Mouse (Mus musculus): ENCODE measurements around the gene Mypn. TPM values are rescaled to one million over a fixed set of nuclear protein-coding genes. Genes with fewer than 3 reads are reported as not detected.

Gene Mypn
- polyA plus RNA-seq, 2 experiments = 0.03 to 0.05 TPM

- no peak overlapping the region for H3K9ac ChIP-seq (replicated peaks)
- DNase-seq (ENCODE audit: low read depth in 3 of 3, low spot score in 3 of 3) (no peak), ATAC-seq (ENCODE audit: insufficient read depth) (no peak)
- H3K27ac ChIP-seq = no peak overlapping the region
- no peak for TF ChIP-seq CTCF (IDR thresholded peaks at IDR 0.05; ENCODE audit: low read depth)
- TF ChIP-seq EP300 (IDR thresholded peaks at IDR 0.05; ENCODE audit: low read depth) = no peak
- WGBS (ENCODE audit: insufficient replicate concordance) = 29% methylated on average over 5 of the region's 5 CpGs
- H3K4me2 ChIP-seq (ENCODE audit: low read depth) = no peak overlapping the region
- no peak overlapping the region for H3K4me3 ChIP-seq (ENCODE audit: insufficient read depth in 1 of 2, low read depth in 2 of 2, low read length in 2 of 2)
- H3K9me3 ChIP-seq (ENCODE audit: control insufficient read depth, low read length) = no peaks in the 10 kb centered on the region
- no peaks in the 10 kb centered on the region for H3K36me3 ChIP-seq (replicated peaks; ENCODE audit: control insufficient read depth, insufficient read depth, low read depth)
- H3K4me1 ChIP-seq (replicated peaks; ENCODE audit: control insufficient read depth in 2 of 2, insufficient read depth in 2 of 2, low read length in 1 of 2) = no peaks in the 10 kb centered on the region
- H3K27me3 ChIP-seq (ENCODE audit: control insufficient read depth, insufficient read depth, low read length) = no peaks in the 10 kb centered on the region
These were observed 27.9 kb upstream of the Mypn start for GRCm38 (mm10) chr10:63231630-63232029.

- H3K36me3 ChIP-seq (replicated peaks; ENCODE audit: control insufficient read depth, insufficient read depth, low read depth) = no peaks in the 10 kb centered on the region
- no peaks in the 10 kb centered on the region for H3K9me3 ChIP-seq (ENCODE audit: control insufficient read depth, low read length)
- H3K27me3 ChIP-seq (ENCODE audit: control insufficient read depth, insufficient read depth, low read length) = no peaks in the 10 kb centered on the region
- H3K27ac ChIP-seq = no peak overlapping the region
- no peak overlapping the region for H3K9ac ChIP-seq (replicated peaks)
- ATAC-seq (ENCODE audit: insufficient read depth) = no peak
- H3K4me1 ChIP-seq (replicated peaks; ENCODE audit: control insufficient read depth in 2 of 2, insufficient read depth in 2 of 2, low read length in 1 of 2) = no peaks in the 10 kb centered on the region
- 21% methylated on average over 4 of the region's 5 CpGs for WGBS (ENCODE audit: insufficient replicate concordance)
- DNase-seq (ENCODE audit: low read depth in 3 of 3, low spot score in 3 of 3) = no peak
- TF ChIP-seq EP300 (IDR thresholded peaks at IDR 0.05; ENCODE audit: low read depth) (no peak), CTCF (IDR thresholded peaks at IDR 0.05; ENCODE audit: low read depth) (no peak)
- H3K4me3 ChIP-seq (ENCODE audit: insufficient read depth in 1 of 2, low read depth in 2 of 2, low read length in 2 of 2) = no peak overlapping the region
- no peak overlapping the region for H3K4me2 ChIP-seq (ENCODE audit: low read depth)
These were observed 27.1 kb upstream of the Mypn start for GRCm38 (mm10) chr10:63230854-63231253.

GRCm38 (mm10) chr10:63230266-63230665 lies 26.5 kb upstream of the Mypn start:
- DNase-seq (ENCODE audit: low read depth in 3 of 3, low spot score in 3 of 3) (no peak), ATAC-seq (ENCODE audit: insufficient read depth) (no peak)
- H3K9ac ChIP-seq (replicated peaks) = no peak overlapping the region
- no peak overlapping the region for H3K4me2 ChIP-seq (ENCODE audit: low read depth)
- no peaks in the 10 kb centered on the region for H3K27me3 ChIP-seq (ENCODE audit: control insufficient read depth, insufficient read depth, low read length)
- H3K4me3 ChIP-seq (ENCODE audit: insufficient read depth in 1 of 2, low read depth in 2 of 2, low read length in 2 of 2) = no peak overlapping the region
- 76% methylated on average over 7 of the region's 7 CpGs for WGBS (ENCODE audit: insufficient replicate concordance)
- H3K36me3 ChIP-seq (replicated peaks; ENCODE audit: control insufficient read depth, insufficient read depth, low read depth) = no peaks in the 10 kb centered on the region
- no peaks in the 10 kb centered on the region for H3K4me1 ChIP-seq (replicated peaks; ENCODE audit: control insufficient read depth in 2 of 2, insufficient read depth in 2 of 2, low read length in 1 of 2)
- H3K9me3 ChIP-seq (ENCODE audit: control insufficient read depth, low read length) = no peaks in the 10 kb centered on the region
- no peak overlapping the region for H3K27ac ChIP-seq
- TF ChIP-seq CTCF (IDR thresholded peaks at IDR 0.05; ENCODE audit: low read depth) (no peak), EP300 (IDR thresholded peaks at IDR 0.05; ENCODE audit: low read depth) (no peak)

- H3K36me3 ChIP-seq (replicated peaks; ENCODE audit: control insufficient read depth, insufficient read depth, low read depth) = no peaks in the 10 kb centered on the region
- H3K9ac ChIP-seq (replicated peaks) = no peak overlapping the region
- no peak overlapping the region for H3K27ac ChIP-seq
- DNase-seq (ENCODE audit: low read depth in 3 of 3, low spot score in 3 of 3) (no peak), ATAC-seq (ENCODE audit: insufficient read depth) (no peak)
- 63% methylated on average over 12 of the region's 12 CpGs for WGBS (ENCODE audit: insufficient replicate concordance)
- no peak overlapping the region for H3K4me2 ChIP-seq (ENCODE audit: low read depth)
- no peak overlapping the region for H3K4me3 ChIP-seq (ENCODE audit: insufficient read depth in 1 of 2, low read depth in 2 of 2, low read length in 2 of 2)
- no peaks in the 10 kb centered on the region for H3K9me3 ChIP-seq (ENCODE audit: control insufficient read depth, low read length)
- TF ChIP-seq CTCF (IDR thresholded peaks at IDR 0.05; ENCODE audit: low read depth) = no peak
- TF ChIP-seq EP300 (IDR thresholded peaks at IDR 0.05; ENCODE audit: low read depth) = no peak
- H3K4me1 ChIP-seq (replicated peaks; ENCODE audit: control insufficient read depth in 2 of 2, insufficient read depth in 2 of 2, low read length in 1 of 2) = no peaks in the 10 kb centered on the region
- no peaks in the 10 kb centered on the region for H3K27me3 ChIP-seq (ENCODE audit: control insufficient read depth, insufficient read depth, low read length)
These were observed 20.6 kb upstream of the Mypn start for GRCm38 (mm10) chr10:63224341-63224740.

- TF ChIP-seq CTCF (IDR thresholded peaks at IDR 0.05; ENCODE audit: low read depth) = no peak
- no peak overlapping the region for H3K4me2 ChIP-seq (ENCODE audit: low read depth)
- H3K4me3 ChIP-seq (ENCODE audit: insufficient read depth in 1 of 2, low read depth in 2 of 2, low read length in 2 of 2) = no peak overlapping the region
- no peaks in the 10 kb centered on the region for H3K36me3 ChIP-seq (replicated peaks; ENCODE audit: control insufficient read depth, insufficient read depth, low read depth)
- no peaks in the 10 kb centered on the region for H3K4me1 ChIP-seq (replicated peaks; ENCODE audit: control insufficient read depth in 2 of 2, insufficient read depth in 2 of 2, low read length in 1 of 2)
- no peak overlapping the region for H3K27ac ChIP-seq
- no peak for DNase-seq (ENCODE audit: low read depth in 3 of 3, low spot score in 3 of 3)
- no peak for ATAC-seq (ENCODE audit: insufficient read depth)
- H3K9me3 ChIP-seq (ENCODE audit: control insufficient read depth, low read length) = no peaks in the 10 kb centered on the region
- no peak overlapping the region for H3K9ac ChIP-seq (replicated peaks)
- H3K27me3 ChIP-seq (ENCODE audit: control insufficient read depth, insufficient read depth, low read length) = no peaks in the 10 kb centered on the region
- 66% methylated on average over 7 of the region's 7 CpGs for WGBS (ENCODE audit: insufficient replicate concordance)
These were observed 17.5 kb upstream of the Mypn start for GRCm38 (mm10) chr10:63221081-63221783.

Measured in liver, embryonic 14.5 days (tissue).